Mouse (Mus musculus): ENCODE measurements around the gene Scamp1. TPM values are rescaled to one million over a fixed set of nuclear protein-coding genes. Genes with fewer than 3 reads are reported as not detected.
"Not testable (repeated sequence)": the region's sequence is repeated elsewhere in the genome, so short reads cannot be mapped to it uniquely, and the experiment has no call there.

Gene Scamp1
- polyA plus RNA-seq, 1 experiment from 2014 or later = 21.5 TPM

DNA sequence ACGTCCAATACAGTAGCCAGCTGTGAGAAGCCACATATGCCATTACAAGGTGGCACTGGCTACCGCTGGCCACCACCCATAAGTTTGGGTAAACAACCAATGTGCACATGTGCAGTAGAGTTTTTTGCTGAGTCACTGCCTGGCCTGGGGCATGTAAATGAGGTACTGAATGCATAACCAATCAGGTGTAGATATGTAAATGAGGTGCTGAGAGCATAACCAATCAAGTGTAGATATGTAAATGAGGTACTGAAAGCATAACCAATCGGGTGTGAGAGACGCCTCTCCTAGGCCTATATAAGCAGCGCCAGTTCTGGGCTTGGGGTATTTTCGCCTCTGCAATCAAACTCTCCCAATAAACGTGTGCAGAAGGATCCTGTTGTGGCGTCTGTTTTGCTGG lies 27.2 kb upstream of the Scamp1 start:
- H3K4me3 ChIP-seq (ENCODE audit: control insufficient read depth in 1 of 2, insufficient read depth in 1 of 2, low read depth in 1 of 2, low read length in 2 of 2); ATAC-seq (ENCODE audit: insufficient number of reproducible peaks, insufficient read depth, low FRiP score, low read depth); H3K9me3 ChIP-seq (ENCODE audit: control insufficient read depth, low read length); H3K9ac ChIP-seq (ENCODE audit: low read length); H3K4me1 ChIP-seq (ENCODE audit: control insufficient read depth in 2 of 2, insufficient read depth in 2 of 2, low read length in 2 of 2); H3K27ac ChIP-seq (replicated peaks in 1 of 2; ENCODE audit: control insufficient read depth in 1 of 2, insufficient read depth in 1 of 2, low read depth in 2 of 2, low read length in 2 of 2); H3K4me2 ChIP-seq (ENCODE audit: low read length); H3K27me3 ChIP-seq (ENCODE audit: control insufficient read depth, insufficient read depth, low read length); H3K36me3 ChIP-seq (ENCODE audit: control insufficient read depth, insufficient read depth, low read length): not testable (repeated sequence)
- 86% methylated on average over 8 of the region's 8 CpGs for WGBS

DNA sequence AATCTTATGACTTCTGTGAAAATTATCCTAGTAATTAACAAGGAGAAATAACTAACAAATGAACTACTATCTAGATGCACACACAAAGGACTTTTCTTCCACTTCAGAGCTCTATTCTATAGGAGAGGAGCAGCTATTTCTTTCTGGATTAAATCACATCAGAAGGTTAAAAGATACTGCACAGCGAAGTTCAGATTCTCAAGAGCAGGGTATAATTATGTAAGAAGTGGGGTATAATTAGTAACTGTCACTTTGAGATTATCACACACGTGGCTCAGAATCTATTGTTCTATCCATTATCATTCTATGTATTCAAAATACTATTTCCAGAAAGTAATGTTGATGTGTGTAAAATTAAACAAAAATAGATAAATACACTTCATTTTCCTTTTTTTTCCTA lies 22.6 kb upstream of the Scamp1 start:
- Histone ChIP-seq H3K36me3 (ENCODE audit: control insufficient read depth, insufficient read depth, low read length) (no peaks in the 10 kb centered on the region), H3K27ac (replicated peaks in 1 of 2; ENCODE audit: control insufficient read depth in 1 of 2, insufficient read depth in 1 of 2, low read depth in 2 of 2, low read length in 2 of 2) (no peak overlapping the region), H3K9me3 (ENCODE audit: control insufficient read depth, low read length) (no peaks in the 10 kb centered on the region), H3K27me3 (ENCODE audit: control insufficient read depth, insufficient read depth, low read length) (no peaks in the 10 kb centered on the region), H3K9ac (ENCODE audit: low read length) (no peak overlapping the region), H3K4me3 (ENCODE audit: control insufficient read depth in 1 of 2, insufficient read depth in 1 of 2, low read depth in 1 of 2, low read length in 2 of 2) (no peak overlapping the region), H3K4me1 (ENCODE audit: control insufficient read depth in 2 of 2, insufficient read depth in 2 of 2, low read length in 2 of 2) (no peaks in the 10 kb centered on the region), H3K4me2 (ENCODE audit: low read length) (no peak overlapping the region)
- ATAC-seq (ENCODE audit: insufficient number of reproducible peaks, insufficient read depth, low FRiP score, low read depth) = no peak
- WGBS = 61% methylated on average over 2 of the region's 2 CpGs

DNA sequence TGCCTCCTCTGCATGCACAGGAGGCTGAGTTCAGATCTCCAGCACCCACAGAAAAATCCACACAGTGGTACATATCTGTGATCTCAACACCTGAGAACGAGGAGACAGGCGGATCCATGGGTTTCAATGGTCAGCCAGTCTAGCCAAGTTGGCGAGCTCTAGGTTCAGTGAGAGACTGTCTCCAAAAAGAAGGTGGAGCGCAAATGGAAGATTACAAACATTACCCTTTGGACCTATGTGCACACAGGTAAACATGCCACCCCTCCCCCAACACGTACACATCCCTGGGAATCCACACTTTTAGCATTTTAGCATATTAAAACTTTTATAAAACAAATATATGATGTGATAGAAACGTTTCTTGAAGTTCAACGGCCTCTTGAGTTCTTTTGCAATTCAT lies 21.9 kb upstream of the Scamp1 start:
- Histone ChIP-seq H3K9me3 (ENCODE audit: control insufficient read depth, low read length) (no peaks in the 10 kb centered on the region), H3K4me3 (ENCODE audit: control insufficient read depth in 1 of 2, insufficient read depth in 1 of 2, low read depth in 1 of 2, low read length in 2 of 2) (no peak overlapping the region), H3K27ac (replicated peaks in 1 of 2; ENCODE audit: control insufficient read depth in 1 of 2, insufficient read depth in 1 of 2, low read depth in 2 of 2, low read length in 2 of 2) (no peak overlapping the region), H3K4me2 (ENCODE audit: low read length) (no peak overlapping the region), H3K9ac (ENCODE audit: low read length) (no peak overlapping the region), H3K4me1 (ENCODE audit: control insufficient read depth in 2 of 2, insufficient read depth in 2 of 2, low read length in 2 of 2) (no peaks in the 10 kb centered on the region), H3K36me3 (ENCODE audit: control insufficient read depth, insufficient read depth, low read length) (no peaks in the 10 kb centered on the region), H3K27me3 (ENCODE audit: control insufficient read depth, insufficient read depth, low read length) (no peaks in the 10 kb centered on the region)
- 83% methylated on average over 7 of the region's 7 CpGs for WGBS
- no peak for ATAC-seq (ENCODE audit: insufficient number of reproducible peaks, insufficient read depth, low FRiP score, low read depth)

DNA sequence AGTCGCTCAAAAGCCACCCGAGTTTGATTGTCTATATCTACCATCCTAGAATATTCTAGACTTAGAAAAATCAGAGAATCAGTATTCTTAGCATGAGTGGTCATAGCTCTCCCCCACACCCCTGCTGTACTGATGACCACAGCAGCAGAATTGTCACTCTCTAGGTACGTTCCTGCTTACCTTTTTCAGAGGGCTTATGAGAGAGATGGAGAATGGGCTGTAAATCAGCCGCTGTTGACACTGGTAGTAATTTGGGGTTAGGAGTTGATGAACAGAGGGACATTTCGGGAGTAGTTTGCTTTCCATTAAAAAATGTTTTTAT lies 21.3 kb upstream of the Scamp1 start:
- 26% methylated on average over 5 of the region's 5 CpGs for WGBS
- Histone ChIP-seq H3K27me3 (ENCODE audit: control insufficient read depth, insufficient read depth, low read length) (no peaks in the 10 kb centered on the region), H3K27ac (replicated peaks in 1 of 2; ENCODE audit: control insufficient read depth in 1 of 2, insufficient read depth in 1 of 2, low read depth in 2 of 2, low read length in 2 of 2) (no peak overlapping the region), H3K9me3 (ENCODE audit: control insufficient read depth, low read length) (no peaks in the 10 kb centered on the region), H3K4me1 (ENCODE audit: control insufficient read depth in 2 of 2, insufficient read depth in 2 of 2, low read length in 2 of 2) (no peaks in the 10 kb centered on the region), H3K9ac (ENCODE audit: low read length) (peak overlapping the region; percentile 60; the same call in 1 of the 2 replicates), H3K4me3 (ENCODE audit: control insufficient read depth in 1 of 2, insufficient read depth in 1 of 2, low read depth in 1 of 2, low read length in 2 of 2) (peak overlapping the region in 1 of 2 experiments; percentile 22; a peak in 1 of 4 replicates), H3K4me2 (ENCODE audit: low read length) (peak overlapping the region; percentile 60), H3K36me3 (ENCODE audit: control insufficient read depth, insufficient read depth, low read length) (no peaks in the 10 kb centered on the region)
- ATAC-seq (ENCODE audit: insufficient number of reproducible peaks, insufficient read depth, low FRiP score, low read depth) = no peak

DNA sequence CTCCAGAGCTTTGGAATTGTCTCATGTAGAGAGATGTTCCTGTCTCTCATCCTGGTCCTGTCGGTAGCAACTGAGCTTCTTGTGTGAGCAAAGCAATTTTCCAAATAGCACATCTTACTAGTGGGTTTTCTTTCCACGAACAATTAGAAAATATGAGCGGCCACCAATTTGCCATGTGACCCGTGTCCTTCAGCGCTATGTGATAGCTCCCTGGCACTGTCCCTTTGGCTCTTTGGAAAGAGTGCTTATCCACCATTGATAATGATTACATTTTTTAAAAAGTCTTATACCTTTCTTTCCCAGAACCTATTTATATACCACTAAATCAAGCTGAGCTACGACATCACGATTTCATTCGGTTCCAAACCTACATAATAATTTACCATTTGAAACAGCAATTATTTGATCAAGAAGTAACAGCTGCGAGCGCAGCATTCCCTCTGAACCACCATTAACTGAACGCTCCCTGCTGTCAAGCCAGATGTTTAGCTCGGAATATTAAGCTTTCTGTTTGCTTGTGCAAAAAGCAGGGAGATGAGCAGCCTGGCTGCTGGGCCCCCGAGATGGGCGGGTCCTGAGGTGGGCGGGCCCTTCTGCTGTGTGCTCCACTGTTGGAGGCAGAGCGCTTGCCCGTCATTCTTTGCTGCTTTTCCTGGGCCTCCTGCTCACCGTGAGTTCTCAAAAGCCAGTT lies 20.8 kb upstream of the Scamp1 start:
- Histone ChIP-seq H3K36me3 (ENCODE audit: control insufficient read depth, insufficient read depth, low read length) (no peaks in the 10 kb centered on the region), H3K4me3 (ENCODE audit: control insufficient read depth in 1 of 2, insufficient read depth in 1 of 2, low read depth in 1 of 2, low read length in 2 of 2) (peak overlapping the region in 1 of 2 experiments; percentile 22; a peak in 1 of 4 replicates), H3K9me3 (ENCODE audit: control insufficient read depth, low read length) (no peaks in the 10 kb centered on the region), H3K9ac (ENCODE audit: low read length) (peak overlapping the region; percentile 60; the same call in 1 of the 2 replicates), H3K4me1 (ENCODE audit: control insufficient read depth in 2 of 2, insufficient read depth in 2 of 2, low read length in 2 of 2) (no peaks in the 10 kb centered on the region), H3K4me2 (ENCODE audit: low read length) (peak overlapping the region; percentile 60), H3K27me3 (ENCODE audit: control insufficient read depth, insufficient read depth, low read length) (no peaks in the 10 kb centered on the region), H3K27ac (replicated peaks in 1 of 2; ENCODE audit: control insufficient read depth in 1 of 2, insufficient read depth in 1 of 2, low read depth in 2 of 2, low read length in 2 of 2) (no peak overlapping the region)
- ATAC-seq (ENCODE audit: insufficient number of reproducible peaks, insufficient read depth, low FRiP score, low read depth) = peak; percentile 56; the same call in 1 of the 2 replicates
- 45% methylated on average over 18 of the region's 18 CpGs for WGBS

DNA sequence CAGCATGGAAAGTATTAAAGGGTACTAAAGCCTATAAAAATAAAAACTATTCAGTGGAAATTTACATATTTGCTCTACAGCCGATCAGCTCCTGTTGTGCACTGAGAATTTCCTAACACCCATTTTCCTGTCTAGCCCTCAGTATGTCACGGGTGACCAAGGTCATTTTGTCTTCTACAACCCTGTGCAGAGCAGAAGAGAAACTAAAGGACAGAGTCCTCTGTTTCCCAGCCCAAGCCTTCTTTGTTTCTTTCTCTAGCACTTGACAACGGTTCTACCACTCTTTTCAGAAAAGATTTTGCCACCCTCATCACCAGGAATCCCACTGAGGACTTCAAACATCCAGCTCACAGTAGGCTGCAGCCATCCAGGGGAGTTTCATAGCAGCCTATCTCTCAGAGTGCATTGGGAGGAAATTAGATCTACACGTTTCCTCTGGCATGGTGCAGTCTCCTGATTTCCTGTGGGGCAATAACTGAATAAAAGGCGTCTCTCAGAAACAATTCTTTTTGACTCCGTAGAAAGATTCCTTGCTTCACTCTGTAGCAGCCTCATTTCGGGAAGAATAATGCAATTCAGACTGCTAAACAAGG lies 15.4 kb upstream of the Scamp1 start:
- H3K4me2 ChIP-seq (ENCODE audit: low read length) = no peak overlapping the region
- no peak overlapping the region for H3K27ac ChIP-seq (replicated peaks in 1 of 2; ENCODE audit: control insufficient read depth in 1 of 2, insufficient read depth in 1 of 2, low read depth in 2 of 2, low read length in 2 of 2)
- no peak for ATAC-seq (ENCODE audit: insufficient number of reproducible peaks, insufficient read depth, low FRiP score, low read depth)
- H3K4me1 ChIP-seq (ENCODE audit: control insufficient read depth in 2 of 2, insufficient read depth in 2 of 2, low read length in 2 of 2) = no peaks in the 10 kb centered on the region
- no peak overlapping the region for H3K4me3 ChIP-seq (ENCODE audit: control insufficient read depth in 1 of 2, insufficient read depth in 1 of 2, low read depth in 1 of 2, low read length in 2 of 2)
- 45% methylated on average over 7 of the region's 7 CpGs for WGBS
- no peaks in the 10 kb centered on the region for H3K9me3 ChIP-seq (ENCODE audit: control insufficient read depth, low read length)
- H3K27me3 ChIP-seq (ENCODE audit: control insufficient read depth, insufficient read depth, low read length) = no peaks in the 10 kb centered on the region
- H3K9ac ChIP-seq (ENCODE audit: low read length) = no peak overlapping the region
- H3K36me3 ChIP-seq (ENCODE audit: control insufficient read depth, insufficient read depth, low read length) = no peaks in the 10 kb centered on the region

DNA sequence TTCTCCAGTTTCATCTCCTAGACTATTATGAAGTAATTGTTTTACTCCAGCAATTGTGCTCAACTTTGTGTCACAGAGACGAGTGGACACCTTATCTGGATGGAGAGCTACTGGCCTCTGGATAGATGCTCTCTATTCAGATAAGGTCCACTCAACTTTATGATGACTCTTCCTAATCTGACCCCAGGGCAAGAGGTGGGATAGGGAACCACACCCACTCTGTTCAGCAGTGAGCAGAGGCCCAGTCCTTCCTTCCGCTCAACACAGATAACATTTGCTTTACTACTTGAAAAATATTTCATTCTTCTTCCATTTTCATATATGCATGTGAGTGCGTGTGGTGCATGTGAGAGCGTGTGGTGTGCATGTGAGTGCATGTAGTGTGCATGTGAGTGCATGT lies 14.6 kb upstream of the Scamp1 start:
- Histone ChIP-seq H3K4me3 (ENCODE audit: control insufficient read depth in 1 of 2, insufficient read depth in 1 of 2, low read depth in 1 of 2, low read length in 2 of 2) (no peak overlapping the region), H3K27ac (replicated peaks in 1 of 2; ENCODE audit: control insufficient read depth in 1 of 2, insufficient read depth in 1 of 2, low read depth in 2 of 2, low read length in 2 of 2) (no peak overlapping the region), H3K4me2 (ENCODE audit: low read length) (no peak overlapping the region), H3K27me3 (ENCODE audit: control insufficient read depth, insufficient read depth, low read length) (no peaks in the 10 kb centered on the region), H3K36me3 (ENCODE audit: control insufficient read depth, insufficient read depth, low read length) (no peaks in the 10 kb centered on the region), H3K9ac (ENCODE audit: low read length) (no peak overlapping the region), H3K4me1 (ENCODE audit: control insufficient read depth in 2 of 2, insufficient read depth in 2 of 2, low read length in 2 of 2) (no peaks in the 10 kb centered on the region), H3K9me3 (ENCODE audit: control insufficient read depth, low read length) (no peaks in the 10 kb centered on the region)
- 73% methylated on average over 4 of the region's 4 CpGs for WGBS
- ATAC-seq (ENCODE audit: insufficient number of reproducible peaks, insufficient read depth, low FRiP score, low read depth) = no peak

DNA sequence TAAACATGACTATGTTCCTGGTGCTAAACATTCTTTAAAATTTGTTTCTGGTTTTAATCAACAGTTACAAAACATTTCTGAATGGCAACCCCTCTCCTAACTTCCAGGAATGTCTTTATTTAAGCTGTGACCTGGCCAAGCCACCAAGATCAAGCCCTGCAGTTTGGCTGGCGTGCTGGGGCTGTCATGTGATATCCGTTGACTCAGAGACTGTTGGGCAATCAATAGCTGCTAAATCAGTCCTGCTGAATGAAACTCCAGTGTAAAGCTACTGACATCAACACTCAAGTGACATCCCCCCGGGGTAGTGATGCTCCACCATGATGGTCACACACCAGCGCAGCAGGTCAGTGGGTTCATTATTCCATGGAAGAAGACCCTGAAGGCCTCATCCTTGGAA lies 12.7 kb upstream of the Scamp1 start:
- ATAC-seq (ENCODE audit: insufficient number of reproducible peaks, insufficient read depth, low FRiP score, low read depth) = no peak
- Histone ChIP-seq H3K27me3 (ENCODE audit: control insufficient read depth, insufficient read depth, low read length) (no peaks in the 10 kb centered on the region), H3K4me3 (ENCODE audit: control insufficient read depth in 1 of 2, insufficient read depth in 1 of 2, low read depth in 1 of 2, low read length in 2 of 2) (no peak overlapping the region), H3K9ac (ENCODE audit: low read length) (no peak overlapping the region), H3K4me2 (ENCODE audit: low read length) (no peak overlapping the region), H3K4me1 (ENCODE audit: control insufficient read depth in 2 of 2, insufficient read depth in 2 of 2, low read length in 2 of 2) (peaks cover 0 to 4% of the 10 kb centered on the region in 2 experiments; a peak in 2 of 4 replicates), H3K9me3 (ENCODE audit: control insufficient read depth, low read length) (no peaks in the 10 kb centered on the region), H3K27ac (replicated peaks in 1 of 2; ENCODE audit: control insufficient read depth in 1 of 2, insufficient read depth in 1 of 2, low read depth in 2 of 2, low read length in 2 of 2) (no peak overlapping the region), H3K36me3 (ENCODE audit: control insufficient read depth, insufficient read depth, low read length) (no peaks in the 10 kb centered on the region)
- WGBS = 80% methylated on average over 4 of the region's 4 CpGs

Data from heart, embryonic 14.5 days (tissue).